Mouse (Mus musculus): Measurements from ENCODE around the gene Dennd2a.

- no peak for TF ChIP-seq ZNF384 (IDR thresholded peaks at IDR 0.05; ENCODE audit: low read depth, low read length)
- no peak for TF ChIP-seq MAFK (IDR thresholded peaks at IDR 0.05; ENCODE audit: insufficient read depth, low read depth, low read length)
Measured at GRCm38 (mm10) chr6:39580558-39580957, 22.9 kb upstream of the Dennd2a start.
